Mouse (Mus musculus) gastrocnemius, adult 8-10 months (tissue): Measurements from ENCODE around the gene Chaf1a. TPM values are rescaled to one million over a fixed set of nuclear protein-coding genes. Genes with fewer than 3 reads are reported as not detected.

Source experiments
- DNase-seq, 2 experiments: peaks; one replicate each; pipeline ENCODE4 v3.0.0; 2022; ENCODE audit warnings: low spot score in 2 of 2
- total RNA-seq, 4 experiments: library from RNA; stranded (reverse); gene quantifications; 2 replicates each; pipeline ENCODE4 v1.2.4; 2022

Chaf1a gene
- total RNA-seq, 4 experiments from 2014 or later, result 0.47 to 1.6 (median 0.75) TPM

DNA sequence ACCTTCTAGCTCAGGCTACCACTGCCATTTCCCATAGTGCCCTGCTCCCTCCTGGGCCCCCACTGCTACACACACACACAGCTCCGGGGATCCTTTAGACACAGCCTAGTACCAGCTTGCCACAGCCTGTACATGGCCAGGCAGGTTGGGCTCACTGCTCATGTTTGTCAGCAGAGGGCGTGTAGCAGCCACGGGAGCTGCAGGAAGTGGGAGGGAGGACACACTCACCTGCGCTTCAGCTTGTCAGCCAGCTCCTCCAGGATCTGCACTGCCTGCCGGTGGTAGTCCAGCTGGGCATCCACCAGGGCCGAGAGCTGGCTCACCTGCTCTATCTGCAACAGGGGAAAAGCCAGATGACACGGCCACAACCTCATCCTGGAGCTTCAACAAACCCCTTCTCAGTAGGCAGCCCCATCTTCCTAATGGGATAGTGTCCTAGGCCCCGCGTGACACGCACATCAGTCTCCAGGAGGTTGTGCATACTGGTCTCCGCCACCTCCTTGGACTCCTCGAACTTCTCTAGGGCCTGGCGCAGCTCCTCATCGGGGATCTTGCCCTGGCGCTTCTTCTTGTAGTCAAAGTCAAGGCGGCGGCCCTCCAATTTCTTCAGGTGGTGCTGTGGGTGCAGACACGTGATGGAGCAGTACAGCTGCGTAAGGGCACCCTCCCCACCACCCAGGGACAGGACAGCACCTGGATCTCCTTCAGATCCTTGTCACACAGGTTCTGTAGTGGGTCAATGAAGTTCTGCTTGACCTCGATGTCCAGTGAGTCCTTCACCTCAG lies 21.7 kb upstream of the Chaf1a start:
- peak in 1 of 2 experiments; percentile 5 for DNase-seq

DNA sequence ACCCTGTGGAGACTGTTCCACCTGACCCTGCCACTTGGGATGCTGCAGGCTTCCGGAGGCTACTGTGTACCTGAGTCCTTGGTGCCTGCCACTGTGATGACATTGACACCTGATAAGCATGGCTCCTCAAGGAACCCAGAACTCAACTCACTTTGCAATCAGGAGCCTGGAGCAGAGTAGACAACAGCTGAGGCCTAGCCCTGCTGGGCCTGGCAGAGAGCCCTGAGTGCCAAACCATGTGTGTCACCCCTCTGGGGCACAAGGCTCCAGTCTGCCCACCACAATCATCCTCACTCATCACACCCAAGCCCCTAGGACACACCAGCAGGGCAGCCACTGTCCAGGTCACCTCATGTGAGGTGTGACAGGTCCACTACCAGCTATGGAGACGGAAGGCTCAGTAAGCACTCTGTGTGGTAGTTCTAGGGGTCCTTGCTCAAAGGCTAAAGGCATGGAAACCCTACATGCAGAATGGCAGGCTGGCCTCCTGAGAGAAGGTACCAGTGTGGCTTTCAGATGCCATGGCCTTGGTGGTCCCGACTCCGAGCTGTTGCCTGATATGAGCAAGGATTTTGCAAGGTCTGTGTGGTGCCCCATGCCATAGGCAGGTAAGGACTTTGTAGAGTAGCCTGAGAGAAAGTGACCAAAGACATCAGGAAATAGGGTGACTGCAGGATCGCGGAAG lies 19.7 kb upstream of the Chaf1a start:
- no peak for DNase-seq

DNA sequence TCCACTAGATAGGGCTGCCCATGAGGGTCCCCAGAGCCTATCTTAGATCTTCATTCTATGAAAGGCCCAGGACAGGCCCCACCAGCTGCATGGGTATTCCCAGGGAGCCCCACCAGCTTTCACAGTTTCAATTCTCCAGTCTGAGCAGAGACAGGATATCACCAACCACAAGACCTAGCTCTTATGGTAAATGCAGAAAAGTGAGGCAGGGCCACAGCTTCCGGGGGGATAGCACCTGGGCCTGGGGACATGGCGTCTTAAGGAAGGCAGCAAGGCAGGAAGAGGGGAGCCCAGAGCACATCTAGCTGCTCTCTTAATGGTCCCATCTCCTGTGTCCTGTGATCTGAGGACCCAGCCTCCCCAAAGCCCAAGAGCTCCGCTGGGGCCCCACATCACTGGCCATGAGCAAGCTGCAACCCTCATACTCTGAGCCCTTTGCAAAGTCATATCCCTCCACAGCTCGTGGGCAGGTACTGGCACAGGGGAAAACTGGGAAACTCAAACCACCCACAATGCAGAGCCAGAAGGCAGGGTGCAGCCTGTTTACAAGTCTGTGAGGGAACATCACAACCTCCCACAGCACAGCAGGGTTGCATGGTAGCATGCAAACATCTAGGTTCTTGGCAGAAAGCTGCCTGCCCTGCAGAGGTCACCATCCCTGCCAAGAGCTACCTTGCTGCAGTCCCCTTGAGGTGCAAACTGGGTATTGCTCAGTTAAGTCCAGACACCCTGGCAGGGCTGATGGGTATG lies 18.9 kb upstream of the Chaf1a start:
- no peak for DNase-seq

DNA sequence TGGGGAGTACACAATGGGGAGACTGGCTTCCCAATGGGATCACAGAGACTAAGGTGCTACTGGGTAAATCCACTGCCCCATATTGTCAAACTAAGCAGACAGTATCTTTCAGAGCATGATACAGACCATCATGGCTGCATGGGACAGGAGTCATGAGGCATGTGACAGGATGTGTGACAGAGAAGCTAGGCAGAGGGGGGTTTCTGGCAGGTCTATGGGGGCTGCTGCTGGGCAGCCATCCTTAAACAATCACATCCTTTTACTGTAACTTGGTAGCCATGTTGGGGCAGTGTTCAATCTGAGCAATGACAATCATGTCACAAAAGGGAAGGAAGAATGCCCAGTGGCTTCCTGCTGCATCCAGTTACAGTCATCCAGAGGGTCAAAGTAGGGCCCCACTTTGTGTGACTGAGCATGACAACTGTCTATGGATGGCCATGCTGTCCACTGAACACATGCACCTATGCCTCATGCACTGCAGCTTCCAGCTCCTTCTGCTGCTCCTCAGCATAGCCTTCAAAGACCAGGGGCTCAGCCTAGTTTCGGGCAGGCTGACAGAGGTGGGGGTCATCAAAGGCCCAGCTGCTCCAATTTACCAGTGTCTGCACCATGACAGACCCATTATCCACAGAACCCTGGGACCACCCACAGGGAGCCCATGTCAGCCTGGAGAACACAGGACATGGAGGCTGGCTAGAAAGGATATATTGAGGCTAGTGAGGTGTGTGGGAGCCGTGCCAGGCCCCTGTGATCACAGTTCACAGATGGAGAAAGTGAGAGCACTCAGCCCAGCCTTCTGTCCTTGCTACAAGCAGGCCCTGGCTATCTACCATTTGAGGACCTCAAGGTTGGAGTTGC lies 17.9 kb upstream of the Chaf1a start:
- peak in 1 of 2 experiments; percentile 7 for DNase-seq

DNA sequence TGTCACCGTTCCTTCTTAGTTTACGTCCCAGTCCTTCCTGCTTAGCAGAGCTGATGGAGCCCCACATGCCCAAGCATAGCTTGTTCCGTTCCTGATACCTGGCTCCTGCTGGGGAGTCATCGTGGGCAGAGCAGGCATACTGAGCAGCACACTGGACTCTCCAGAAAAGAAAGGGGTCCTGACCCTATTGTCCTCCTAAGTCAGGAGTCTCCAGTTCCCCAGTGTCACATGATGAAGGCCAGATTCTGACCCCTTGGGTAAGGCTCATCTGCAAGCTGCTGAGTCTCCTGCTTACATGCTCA lies 17.3 kb upstream of the Chaf1a start:
- no peak for DNase-seq

DNA sequence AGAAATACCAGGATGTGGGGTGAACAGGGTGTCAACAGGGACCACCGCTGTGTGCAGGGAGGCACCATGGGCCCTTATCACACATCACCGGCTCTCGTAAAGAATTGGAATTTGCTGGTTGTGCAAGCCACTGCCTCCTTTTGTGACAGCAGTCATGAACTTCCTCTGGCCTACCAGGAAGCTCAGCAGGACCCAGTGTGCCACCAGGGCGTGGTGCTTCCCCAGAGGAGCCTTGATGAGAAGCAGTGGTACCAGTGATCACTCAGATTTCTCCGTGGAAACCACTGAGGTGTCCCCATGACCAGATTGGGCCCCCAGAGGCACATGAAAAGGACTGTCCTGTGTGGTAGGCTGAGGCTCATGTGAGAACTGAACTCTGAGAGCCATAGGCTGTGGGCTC lies 16.9 kb upstream of the Chaf1a start:
- peak in 1 of 2 experiments; percentile 5 for DNase-seq

DNA sequence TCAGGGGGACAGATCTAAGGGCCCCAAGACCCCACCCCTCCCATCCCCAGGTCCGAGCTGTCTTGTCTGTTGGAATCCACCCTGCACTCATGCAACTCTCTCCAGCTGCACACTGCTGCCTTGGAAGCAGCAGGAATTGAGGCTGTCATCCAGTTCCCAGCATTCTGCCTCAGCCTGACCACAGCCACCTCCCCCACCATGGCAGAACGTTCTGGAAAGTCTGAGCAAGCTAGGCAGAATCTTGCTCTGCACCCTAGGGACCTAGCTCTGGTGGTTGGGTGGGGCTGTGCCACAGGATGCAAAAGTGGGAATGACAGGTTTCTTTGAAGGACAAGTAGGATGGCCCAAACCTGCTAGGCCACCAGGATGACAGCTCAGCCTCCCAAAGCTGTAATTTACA lies 15.8 kb upstream of the Chaf1a start:
- DNase-seq, result peak in 1 of 2 experiments; percentile 3

DNA sequence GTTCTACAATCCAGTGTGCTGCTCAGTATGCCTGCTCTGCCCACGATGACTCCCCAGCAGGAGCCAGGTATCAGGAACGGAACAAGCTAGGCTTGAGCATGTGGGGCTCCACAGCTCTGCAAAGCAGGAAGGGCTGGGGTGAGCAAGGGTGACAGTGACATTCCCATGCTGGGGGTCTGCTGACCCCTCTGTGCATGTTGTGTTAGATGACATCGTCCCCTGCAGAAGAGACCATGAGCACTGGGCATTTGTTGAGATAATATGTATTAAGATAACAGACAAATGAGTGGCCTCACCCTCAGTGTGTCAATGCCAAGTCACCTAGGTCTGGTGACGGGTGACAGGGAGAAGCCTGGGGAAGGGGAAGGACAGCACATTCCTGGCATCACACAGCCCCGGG lies 15.3 kb upstream of the Chaf1a start:
- DNase-seq, result no peak

DNA sequence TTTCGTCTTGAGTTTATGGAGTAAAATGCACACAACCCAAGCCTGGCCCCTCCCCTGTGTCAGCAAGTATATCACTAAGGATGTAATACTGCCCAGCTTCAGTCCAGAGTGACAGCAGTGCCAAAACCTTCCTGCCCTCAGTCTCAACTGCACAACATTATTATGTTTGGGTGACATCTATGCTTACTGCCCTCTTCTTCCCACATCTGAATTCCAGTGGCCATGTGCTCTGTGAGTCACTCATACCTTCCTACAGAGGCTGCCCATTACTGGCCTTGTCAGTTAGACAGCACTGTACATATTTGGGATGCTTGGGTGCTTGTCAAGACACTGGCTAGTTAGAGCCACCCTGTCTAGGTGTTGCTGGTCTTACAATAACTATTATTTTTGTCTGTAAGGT lies 13.9 kb upstream of the Chaf1a start:
- DNase-seq, result no peak

DNA sequence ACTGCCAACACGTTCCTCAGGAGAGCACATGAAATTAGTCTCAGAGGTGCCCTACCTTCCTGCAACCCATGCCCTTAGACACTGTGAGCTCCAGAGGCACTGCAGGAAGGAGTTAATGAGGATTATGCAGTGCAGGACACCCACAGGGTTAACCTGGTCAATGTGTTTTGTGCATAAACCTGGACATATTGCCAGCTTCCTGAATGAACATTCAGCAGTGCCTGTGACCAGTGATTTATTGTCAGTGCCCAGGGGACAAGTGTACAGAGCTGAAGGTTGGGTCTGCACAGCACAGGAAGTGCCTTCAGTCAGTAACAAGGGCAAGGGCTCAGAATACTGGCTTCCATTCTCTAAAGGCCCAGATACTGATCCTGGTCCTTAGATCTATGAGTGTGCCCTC lies 13.4 kb upstream of the Chaf1a start:
- no peak for DNase-seq

DNA sequence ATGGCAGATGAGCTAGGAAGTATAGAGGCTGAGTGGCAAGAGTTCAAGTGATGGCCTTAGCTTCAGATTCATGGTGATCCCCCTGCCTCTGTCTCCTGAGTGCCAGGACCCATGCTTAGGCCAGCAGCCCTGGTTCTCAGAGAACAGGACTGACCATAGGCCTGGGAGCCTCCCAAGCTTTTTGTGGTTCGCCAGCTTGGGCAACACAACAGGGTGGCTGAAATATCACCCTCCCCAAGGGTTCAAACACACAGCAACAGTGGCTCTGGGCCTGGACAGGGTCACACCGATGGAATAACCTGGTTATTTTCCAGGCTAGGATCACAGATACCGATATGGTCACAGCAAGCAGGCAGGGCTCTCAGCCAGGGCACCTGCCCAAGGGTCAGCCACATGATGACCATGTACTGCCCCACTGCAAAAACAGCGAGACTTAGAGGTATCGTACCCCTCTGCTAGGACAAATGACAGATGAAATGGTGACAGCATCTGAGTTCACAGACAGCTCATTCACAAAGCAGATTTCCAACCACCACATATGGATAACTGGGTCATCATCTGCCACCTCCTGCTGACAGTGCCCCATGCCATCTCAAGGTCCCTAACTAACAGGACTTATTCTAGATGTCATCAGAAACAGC lies 12.3 kb upstream of the Chaf1a start:
- DNase-seq, result peak; percentile 76 to 77

DNA sequence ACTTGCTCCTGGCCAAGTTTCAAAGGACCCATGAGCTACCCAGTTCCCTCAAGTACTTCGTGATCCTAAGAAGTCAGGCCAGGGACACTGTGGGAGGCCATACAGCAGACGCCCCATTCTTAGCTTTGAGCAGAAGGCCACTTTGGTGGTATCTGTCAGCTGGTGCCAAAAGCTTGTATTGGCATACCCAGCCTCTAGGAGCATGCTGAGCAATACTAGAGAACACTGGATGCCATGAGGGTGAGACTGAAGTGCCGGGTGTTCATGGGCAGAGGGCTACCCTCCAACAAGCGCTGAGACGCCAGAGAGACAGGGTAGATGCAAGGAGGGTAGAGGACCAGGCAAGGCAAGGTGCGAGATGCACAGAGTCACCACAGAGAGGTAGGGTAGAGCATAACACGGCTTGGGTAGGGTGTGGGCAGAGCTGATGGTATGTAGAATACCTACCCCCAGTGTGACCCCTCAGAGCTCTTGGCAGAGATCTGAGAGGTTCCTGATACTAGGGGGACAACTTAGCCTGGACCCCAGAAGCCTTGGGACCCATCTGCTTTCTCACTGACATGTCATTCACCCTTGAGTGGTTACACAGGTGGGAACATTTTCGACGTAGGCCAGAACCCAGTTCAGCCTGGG lies 9.9 kb upstream of the Chaf1a start:
- DNase-seq, result no peak

DNA sequence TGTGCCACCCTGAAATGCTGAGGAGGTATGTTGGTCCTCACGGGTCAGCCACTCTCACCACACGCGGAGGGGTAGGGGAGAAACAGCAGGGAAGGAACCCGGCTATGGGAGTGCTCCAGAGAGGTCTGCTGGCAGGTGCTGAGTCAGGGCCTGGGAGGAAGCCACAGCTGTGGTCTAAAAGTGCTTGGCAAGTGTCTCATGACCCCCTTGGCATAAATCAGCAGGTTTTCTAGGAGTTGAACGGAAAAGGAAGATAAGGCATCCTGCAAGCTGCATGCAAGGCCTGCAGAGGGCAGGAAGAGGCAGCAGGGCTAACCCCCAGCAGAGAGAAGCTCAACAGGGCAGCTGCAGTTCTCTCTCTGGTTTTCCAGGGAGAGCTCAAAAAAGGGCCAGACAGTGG lies 9.3 kb upstream of the Chaf1a start:
- no peak for DNase-seq

DNA sequence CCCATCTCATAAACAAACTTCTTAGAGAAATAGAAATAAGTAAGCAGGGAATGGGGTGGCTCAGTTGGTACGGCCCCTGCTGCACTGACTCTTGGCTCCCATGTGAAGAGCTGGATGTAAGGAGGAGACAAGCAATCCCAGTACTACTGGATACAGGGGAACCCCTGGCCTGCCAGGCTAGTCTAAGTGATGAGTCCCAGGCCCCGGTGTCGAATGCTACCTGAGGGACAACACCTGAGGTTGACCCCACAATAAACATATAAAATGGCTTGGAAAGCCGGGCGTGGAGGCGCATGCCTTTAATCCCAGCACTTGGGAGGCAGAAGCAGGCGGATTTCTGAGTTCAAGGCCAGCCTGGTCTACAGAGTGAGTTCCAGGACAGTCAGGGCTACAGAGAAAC lies 8.8 kb upstream of the Chaf1a start:
- no peak for DNase-seq

DNA sequence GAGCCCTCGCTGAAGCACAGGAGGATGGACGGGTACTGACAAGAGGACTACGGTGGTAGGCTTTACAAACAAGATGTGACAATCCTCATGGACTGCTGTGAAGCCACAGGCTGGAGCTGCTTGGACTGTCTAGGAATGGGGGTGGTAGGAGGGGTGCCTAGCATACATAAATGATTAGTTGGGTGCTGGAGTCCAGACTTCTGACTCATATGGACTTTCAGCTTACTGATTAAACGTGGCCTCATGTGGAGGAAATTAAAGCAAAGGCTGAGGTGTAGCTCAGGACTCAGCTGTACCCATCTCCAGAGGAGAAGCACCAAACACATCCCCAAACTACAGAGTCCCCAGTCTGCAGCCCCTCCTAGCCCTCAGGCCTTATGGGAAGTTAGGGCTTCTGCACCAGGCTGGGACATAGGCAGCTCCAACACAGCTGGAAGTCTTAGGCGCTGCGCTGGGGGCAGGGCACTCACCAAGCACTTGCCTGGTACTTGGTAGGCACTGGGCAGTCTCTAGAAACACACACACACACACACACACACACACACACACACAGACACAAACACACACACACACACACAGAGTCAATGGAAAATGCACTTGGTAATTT lies 8.0 kb upstream of the Chaf1a start:
- no peak for DNase-seq

DNA sequence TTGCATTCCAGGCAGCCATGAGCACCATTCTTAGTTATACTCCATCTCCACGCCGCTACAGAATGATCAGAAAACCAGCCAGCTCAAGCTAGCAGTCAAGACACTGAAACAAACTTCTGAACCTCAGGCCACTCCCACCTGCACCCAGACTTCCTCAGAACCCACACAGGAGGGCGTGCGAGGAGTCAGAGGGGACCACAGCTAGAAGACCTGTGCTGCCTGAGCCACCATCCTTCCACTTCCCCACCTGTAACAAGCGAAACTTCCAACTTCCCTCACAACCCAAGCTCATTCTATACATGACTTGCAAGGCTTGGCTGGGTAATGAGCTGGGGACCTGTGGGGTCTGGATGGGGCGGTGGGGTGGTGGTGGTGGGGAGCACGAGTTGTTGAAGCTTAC lies 7.4 kb upstream of the Chaf1a start:
- DNase-seq, result no peak

DNA sequence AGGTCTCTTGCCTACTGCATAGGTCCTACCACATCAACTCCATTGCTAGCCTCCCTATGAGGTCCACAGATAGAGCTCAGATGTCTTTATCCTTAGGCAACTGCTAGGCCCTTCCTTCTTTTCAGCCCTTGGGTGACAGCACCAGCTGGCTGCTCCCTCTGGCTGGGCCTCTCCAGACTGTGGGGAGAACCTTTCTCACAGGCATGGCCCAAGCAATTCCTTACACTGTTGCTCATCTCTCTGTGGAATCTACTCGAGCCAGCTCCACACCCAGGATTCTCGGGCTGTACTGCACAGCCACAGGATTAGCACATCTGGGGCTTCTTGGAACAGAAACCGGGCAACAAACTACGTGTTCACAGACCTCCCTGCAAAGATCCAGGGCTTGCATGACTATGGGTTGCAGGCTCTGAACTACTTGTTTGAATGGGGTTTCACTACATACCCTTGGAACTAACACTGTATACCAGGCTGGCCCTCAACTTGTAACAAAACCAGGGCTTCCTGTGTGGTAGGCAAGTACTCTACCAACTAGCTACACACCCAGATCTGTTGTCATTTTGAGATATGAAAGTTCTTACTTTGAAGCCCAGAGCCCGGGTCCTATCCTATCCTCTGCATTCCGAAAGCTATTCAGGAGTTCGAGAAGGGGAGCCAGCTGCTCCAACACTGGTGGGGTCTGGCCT lies 6.1 kb upstream of the Chaf1a start:
- DNase-seq, result peak in 1 of 2 experiments; percentile 40

DNA sequence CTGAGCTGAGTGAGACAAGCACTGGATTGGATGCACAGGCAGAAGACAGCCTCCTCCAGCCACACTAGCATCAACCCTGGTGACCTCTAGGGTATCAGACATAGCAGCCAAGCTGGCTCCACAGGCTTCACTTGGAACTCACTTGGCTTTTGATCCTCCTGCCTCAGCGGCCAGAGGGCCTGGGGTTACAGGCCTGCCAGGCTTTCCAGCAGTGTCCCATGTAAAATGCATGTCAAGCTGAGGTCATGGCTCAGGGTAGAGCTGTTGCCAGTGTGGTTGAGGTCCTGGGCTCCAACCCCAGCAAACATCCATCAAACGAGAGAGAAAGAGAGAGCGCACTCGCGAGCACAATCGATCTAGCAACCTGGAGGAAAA lies 5.5 kb upstream of the Chaf1a start:
- no peak for DNase-seq

DNA sequence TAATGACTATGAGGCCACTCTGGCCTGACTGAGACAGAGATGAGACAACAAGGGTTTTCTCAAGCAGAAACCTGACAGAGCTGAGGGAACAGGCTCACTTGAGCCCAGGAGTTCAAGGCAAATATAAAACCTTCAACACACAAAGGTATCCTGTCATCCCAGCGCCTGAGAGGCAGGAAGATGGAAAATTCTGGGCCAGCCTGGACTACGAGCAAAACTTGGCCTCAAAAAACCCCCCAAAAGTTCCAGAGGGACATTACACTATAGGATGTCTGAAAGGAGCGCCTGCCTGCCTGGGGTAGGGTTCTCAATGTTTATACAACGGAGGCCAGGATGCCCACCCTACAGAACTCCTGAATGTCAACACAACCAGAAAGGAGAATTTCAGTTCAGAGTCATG lies 5.0 kb upstream of the Chaf1a start:
- no peak for DNase-seq
